Mouse (Mus musculus): ENCODE results near the gene Neurl2. TPM values are rescaled to one million over a fixed set of nuclear protein-coding genes. Genes with fewer than 3 reads are reported as not detected.
"Not testable (repeated sequence)": the region's sequence is repeated elsewhere in the genome, so short reads cannot be mapped to it uniquely, and the experiment has no call there.

The Neurl2 gene
- total RNA-seq, 1 experiment = 3.6 TPM

- TF ChIP-seq ZC3H11A (IDR thresholded peaks at IDR 0.05; ENCODE audit: borderline replicate concordance, low read depth, low read length) = no peak
- in situ Hi-C loops (cut with MboI; ENCODE audit: low sequenced_read_pairs in 2 of 2, unreplicated experiment in 2 of 2) = no loop called here
- Histone ChIP-seq H3K36me3 (ENCODE audit: control insufficient read depth, insufficient read depth, low read length, poor library complexity, severe bottlenecking) (no peaks in the 10 kb centered on the region; the same call in 1 of the 2 replicates), H3K4me1 (ENCODE audit: control insufficient read depth in 2 of 2, insufficient read depth in 2 of 2, low read length in 2 of 2, poor library complexity in 1 of 2) (peaks cover 2 to 8% of the 10 kb centered on the region in 2 experiments; a peak in 2 of 4 replicates), H3K9me3 (ENCODE audit: control insufficient read depth, insufficient read depth, low read depth, low read length) (no peaks in the 10 kb centered on the region), H3K27ac (ENCODE audit: insufficient read depth, low read depth, low read length, poor library complexity, severe bottlenecking) (peak overlapping the region; percentile 99), H3K4me3 (ENCODE audit: insufficient read depth in 1 of 2, low read depth in 1 of 2, low read length in 2 of 2, poor library complexity in 1 of 2, severe bottlenecking in 1 of 2) (peak overlapping the region; percentile 88 to 92), H3K9ac (ENCODE audit: insufficient read depth, low read depth, low read length, poor library complexity, severe bottlenecking) (peak overlapping the region; percentile 86)
- DNase-seq (ENCODE audit: low read depth, low spot score) = no peak
Observed at GRCm38 (mm10) chr2:164878509-164879227, 45.4 kb upstream of the Neurl2 start.

- Histone ChIP-seq H3K9ac (ENCODE audit: insufficient read depth, low read depth, low read length, poor library complexity, severe bottlenecking) (peak overlapping the region; percentile 86; the same call in 1 of the 2 replicates), H3K4me3 (ENCODE audit: insufficient read depth in 1 of 2, low read depth in 1 of 2, low read length in 2 of 2, poor library complexity in 1 of 2, severe bottlenecking in 1 of 2) (peak overlapping the region; percentile 88 to 92; a peak in 2 of 4 replicates), H3K27ac (ENCODE audit: insufficient read depth, low read depth, low read length, poor library complexity, severe bottlenecking) (0 out of 2 replicates have a peak overlapping the region, but pooled peaks have one; percentile 99)
- H3K9me3 ChIP-seq (ENCODE audit: control insufficient read depth, insufficient read depth, low read depth, low read length); H3K4me1 ChIP-seq (ENCODE audit: control insufficient read depth in 2 of 2, insufficient read depth in 2 of 2, low read length in 2 of 2, poor library complexity in 1 of 2); H3K36me3 ChIP-seq (ENCODE audit: control insufficient read depth, insufficient read depth, low read length, poor library complexity, severe bottlenecking); DNase-seq (ENCODE audit: low read depth, low spot score); in situ Hi-C loops (cut with MboI; ENCODE audit: low sequenced_read_pairs in 2 of 2, unreplicated experiment in 2 of 2): not testable (repeated sequence)
- peak; percentile 95 for TF ChIP-seq ZNF384 (IDR thresholded peaks at IDR 0.05; ENCODE audit: low read depth, low read length)
Observed at GRCm38 (mm10) chr2:164877376-164878215, 44.3 kb upstream of the Neurl2 start.

DNA sequence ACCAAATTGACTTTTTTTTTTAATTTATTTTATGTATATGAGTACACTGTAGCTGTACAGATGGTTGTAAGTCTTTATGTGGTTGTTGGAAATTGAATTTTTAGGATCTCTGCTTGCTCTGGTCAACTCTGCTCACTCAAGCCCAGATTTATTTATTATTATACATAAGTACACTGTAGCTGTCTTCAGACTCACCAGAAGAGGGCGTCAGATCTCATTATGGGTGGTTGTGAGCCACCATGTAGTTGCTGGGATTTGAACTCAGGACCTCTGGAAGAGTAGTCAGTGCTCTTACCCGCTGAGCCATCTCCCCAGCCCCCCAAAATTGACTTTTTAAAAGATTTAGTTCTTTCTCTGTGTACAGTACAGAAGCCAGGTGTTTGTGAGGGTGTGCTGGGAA, 42.4 kb upstream of the Neurl2 start:
- DNase-seq (ENCODE audit: low read depth, low spot score); in situ Hi-C loops (cut with MboI; ENCODE audit: low sequenced_read_pairs in 2 of 2, unreplicated experiment in 2 of 2); H3K36me3 ChIP-seq (ENCODE audit: control insufficient read depth, insufficient read depth, low read length, poor library complexity, severe bottlenecking); H3K9me3 ChIP-seq (ENCODE audit: control insufficient read depth, insufficient read depth, low read depth, low read length); H3K4me1 ChIP-seq (ENCODE audit: control insufficient read depth in 2 of 2, insufficient read depth in 2 of 2, low read length in 2 of 2, poor library complexity in 1 of 2); H3K27ac ChIP-seq (ENCODE audit: insufficient read depth, low read depth, low read length, poor library complexity, severe bottlenecking); H3K4me3 ChIP-seq (ENCODE audit: insufficient read depth in 1 of 2, low read depth in 1 of 2, low read length in 2 of 2, poor library complexity in 1 of 2, severe bottlenecking in 1 of 2); H3K9ac ChIP-seq (ENCODE audit: insufficient read depth, low read depth, low read length, poor library complexity, severe bottlenecking): not testable (repeated sequence)

- H3K27ac ChIP-seq (ENCODE audit: insufficient read depth, low read depth, low read length, poor library complexity, severe bottlenecking) = peak overlapping the region; percentile 65
- H3K4me3 ChIP-seq (ENCODE audit: insufficient read depth in 1 of 2, low read depth in 1 of 2, low read length in 2 of 2, poor library complexity in 1 of 2, severe bottlenecking in 1 of 2) = peak overlapping the region; percentile 17 to 24; a peak in 3 of 4 replicates
- no peaks in the 10 kb centered on the region for H3K9me3 ChIP-seq (ENCODE audit: control insufficient read depth, insufficient read depth, low read depth, low read length)
- H3K4me1 ChIP-seq (ENCODE audit: control insufficient read depth in 2 of 2, insufficient read depth in 2 of 2, low read length in 2 of 2, poor library complexity in 1 of 2) = peaks cover 3 to 10% of the 10 kb centered on the region in 2 experiments; a peak in 2 of 4 replicates
- peak overlapping the region; percentile 38; the same call in 1 of the 2 replicates for H3K9ac ChIP-seq (ENCODE audit: insufficient read depth, low read depth, low read length, poor library complexity, severe bottlenecking)
- in situ Hi-C loops (cut with MboI; ENCODE audit: low sequenced_read_pairs in 2 of 2, unreplicated experiment in 2 of 2) = no loop called here
- TF ChIP-seq CHD2 (IDR thresholded peaks at IDR 0.05; ENCODE audit: low read depth, low read length) (no peak), MAFK (IDR thresholded peaks at IDR 0.05; ENCODE audit: insufficient read depth, low read depth, low read length) (no peak), HCFC1 (IDR thresholded peaks at IDR 0.05; ENCODE audit: borderline replicate concordance, insufficient read depth, low read length) (no peak), ZC3H11A (IDR thresholded peaks at IDR 0.05; ENCODE audit: borderline replicate concordance, low read depth, low read length) (no peak), ZNF384 (IDR thresholded peaks at IDR 0.05; ENCODE audit: low read depth, low read length) (no peak)
- no peaks in the 10 kb centered on the region for H3K36me3 ChIP-seq (ENCODE audit: control insufficient read depth, insufficient read depth, low read length, poor library complexity, severe bottlenecking)
- DNase-seq (ENCODE audit: low read depth, low spot score) = peak; percentile 73
Observed at GRCm38 (mm10) chr2:164874239-164874769, 41.0 kb upstream of the Neurl2 start.

All from ES-E14 (cell line).